Mouse (Mus musculus) thymus, adult 2 months (tissue): ENCODE measurements at regions not wholly inside any gene's neighbourhood (a gene's known extent, or its start where the extent isn't known, plus 50 kb on each side); places are given as distances from the start of the nearest gene placed in this dataset.

Source experiments
- DNase-seq: peaks from one replicate; pipeline ENCODE4 v3.0.0; 2021
- H3K27ac ChIP-seq: fragments of 200-500 bp; 2 replicates; pipeline ENCODE4 v1.5.1; 2012; ENCODE audit warnings: low read length, control low read depth; ENCODE audit not compliant: control insufficient read depth, insufficient read depth
- H3K27me3 ChIP-seq: fragments of 200-500 bp; 2 replicates; pipeline ENCODE4 v1.6.1; 2012; ENCODE audit warnings: mild to moderate bottlenecking, low read length, moderate library complexity, mixed read lengths; ENCODE audit not compliant: control insufficient read depth, insufficient read depth
- H3K36me3 ChIP-seq: fragments of 200-500 bp; 2 replicates; pipeline ENCODE4 v1.6.1; 2012; ENCODE audit warnings: mild to moderate bottlenecking, low read length, moderate library complexity; ENCODE audit not compliant: control insufficient read depth, insufficient read depth
- H3K4me1 ChIP-seq: fragments of 200-500 bp; replicated peaks from 2 replicates; pipeline ENCODE4 v1.6.1; 2012; ENCODE audit warnings: low read length; ENCODE audit not compliant: control insufficient read depth, insufficient read depth
- H3K4me3 ChIP-seq: fragments of 200-500 bp; 2 replicates; pipeline ENCODE4 v1.5.1; 2012; ENCODE audit warnings: mild to moderate bottlenecking, low read length, control low read depth, moderate library complexity; ENCODE audit not compliant: control insufficient read depth, insufficient read depth
- CTCF ChIP-seq: fragments of 200-500 bp; IDR thresholded peaks from 2 replicates; pipeline ENCODE4 v1.5.1; 2012; ENCODE audit warnings: mild to moderate bottlenecking, control low read depth, low read length, moderate library complexity, borderline replicate concordance; ENCODE audit not compliant: control insufficient read depth, poor library complexity, insufficient read depth; ENCODE audit errors: extremely low read depth
- POLR2A ChIP-seq: fragments of 200-500 bp; IDR thresholded peaks from 2 replicates; pipeline ENCODE4 v1.6.1; 2012; ENCODE audit warnings: mild to moderate bottlenecking, low read length, control low read depth, moderate library complexity; ENCODE audit not compliant: control insufficient read depth, poor library complexity, insufficient read depth; ENCODE audit errors: extremely low read depth
- WGBS: fragments of 180-500 bp; shearing (Covaris S2); methylation state at CpG from one replicate; pipeline ENCODE4 v1.1.7; 2018; 5-methylcytosine and 5-hydroxymethylcytosine counted together

GRCm38 (mm10) chr5:35221451-35222305 is 56.4 kb upstream of the Adra2c start:
- 93% methylated on average over 4 of the region's 4 CpGs for WGBS
- H3K4me3 ChIP-seq = no peak overlapping the region
- no peaks in the 10 kb centered on the region for H3K4me1 ChIP-seq
- H3K27me3 ChIP-seq = no peaks in the 10 kb centered on the region
- no peak overlapping the region for H3K27ac ChIP-seq
- H3K36me3 ChIP-seq = no peaks in the 10 kb centered on the region
- TF ChIP-seq CTCF = no peak
- TF ChIP-seq POLR2A = no peak
- DNase-seq = no peak

GRCm38 (mm10) chr5:35216271-35216670 is 61.8 kb upstream of the Adra2c start:
- H3K36me3 ChIP-seq = no peaks in the 10 kb centered on the region
- WGBS = 79% methylated on average over 2 of the region's 2 CpGs
- TF ChIP-seq POLR2A (no peak), CTCF (no peak)
- H3K27me3 ChIP-seq = no peaks in the 10 kb centered on the region
- no peak for DNase-seq
- no peak overlapping the region for H3K4me3 ChIP-seq
- H3K4me1 ChIP-seq = no peaks in the 10 kb centered on the region
- H3K27ac ChIP-seq = no peak overlapping the region

GRCm38 (mm10) chr5:35215480-35216195 is 62.5 kb upstream of the Adra2c start:
- no peaks in the 10 kb centered on the region for H3K36me3 ChIP-seq
- no peak overlapping the region for H3K4me3 ChIP-seq
- TF ChIP-seq CTCF (no peak), POLR2A (no peak)
- no peaks in the 10 kb centered on the region for H3K4me1 ChIP-seq
- 61% methylated on average over 11 of the region's 11 CpGs for WGBS
- DNase-seq = no peak
- H3K27me3 ChIP-seq = no peaks in the 10 kb centered on the region
- H3K27ac ChIP-seq = no peak overlapping the region

- DNase-seq = no peak
- WGBS = 93% methylated on average over 11 of the region's 11 CpGs
- Histone ChIP-seq H3K27me3 (no peaks in the 10 kb centered on the region), H3K4me3 (no peak overlapping the region), H3K27ac (no peak overlapping the region), H3K4me1 (no peaks in the 10 kb centered on the region), H3K36me3 (no peaks in the 10 kb centered on the region)
- TF ChIP-seq CTCF = no peak
- TF ChIP-seq POLR2A = no peak
Observed at GRCm38 (mm10) chr5:35215007-35215406, 63.1 kb upstream of the Adra2c start.

GRCm38 (mm10) chr5:35209348-35209747 is 68.8 kb upstream of the Adra2c start:
- Histone ChIP-seq H3K27ac (no peak overlapping the region), H3K27me3 (no peaks in the 10 kb centered on the region), H3K36me3 (no peaks in the 10 kb centered on the region), H3K4me1 (no peaks in the 10 kb centered on the region), H3K4me3 (no peak overlapping the region)
- TF ChIP-seq CTCF = no peak
- TF ChIP-seq POLR2A = no peak
- no peak for DNase-seq
- WGBS = 85% methylated on average over 1 of the region's 1 CpGs

- H3K27ac ChIP-seq = no peak overlapping the region
- H3K4me3 ChIP-seq = no peak overlapping the region
- no peak for DNase-seq
- no peaks in the 10 kb centered on the region for H3K4me1 ChIP-seq
- TF ChIP-seq POLR2A (no peak), CTCF (no peak)
- WGBS = 95% methylated on average over 6 of the region's 6 CpGs
- no peaks in the 10 kb centered on the region for H3K27me3 ChIP-seq
- no peaks in the 10 kb centered on the region for H3K36me3 ChIP-seq
Observed at GRCm38 (mm10) chr5:35204049-35204448, 74.1 kb upstream of the Adra2c start.

GRCm38 (mm10) chr5:35198468-35198867 is 79.7 kb upstream of the Adra2c start:
- Histone ChIP-seq H3K27ac (no peak overlapping the region), H3K36me3 (no peaks in the 10 kb centered on the region), H3K4me1 (no peaks in the 10 kb centered on the region), H3K4me3 (no peak overlapping the region), H3K27me3 (no peaks in the 10 kb centered on the region)
- 82% methylated on average over 5 of the region's 5 CpGs for WGBS
- no peak for DNase-seq
- TF ChIP-seq CTCF = no peak
- TF ChIP-seq POLR2A = no peak
